Mouse (Mus musculus): ENCODE data around the gene Lrp10. TPM values are rescaled to one million over a fixed set of nuclear protein-coding genes. Genes with fewer than 3 reads are reported as not detected.
A peak's percentile ranks its signal among the peaks of the same experiment; 100 is the strongest.

Lrp10 gene
- polyA plus RNA-seq, 1 experiment from 2014 or later, result 49.3 TPM

- 87% methylated on average over 14 of the region's 14 CpGs for WGBS
- H3K4me2 ChIP-seq (replicated peaks), result no peak overlapping the region
- H3K4me3 ChIP-seq (replicated peaks), result no peak overlapping the region
- no peaks in the 10 kb centered on the region for H3K27me3 ChIP-seq
- H3K9me3 ChIP-seq (replicated peaks), result no peaks in the 10 kb centered on the region
- no peak overlapping the region for H3K9ac ChIP-seq
- H3K4me1 ChIP-seq, result no peaks in the 10 kb centered on the region
- H3K36me3 ChIP-seq, result no peaks in the 10 kb centered on the region
- no peak for ATAC-seq (ENCODE audit: insufficient number of reproducible peaks, low FRiP score, low TSS enrichment, low read depth)
- H3K27ac ChIP-seq (replicated peaks), result no peak overlapping the region
Measured at GRCm38 (mm10) chr14:54457907-54458569, 5.9 kb upstream of the Lrp10 start.

GRCm38 (mm10) chr14:54462146-54462545, 1.8 kb upstream of the Lrp10 start:
- 79% methylated on average over 4 of the region's 4 CpGs for WGBS
- H3K9ac ChIP-seq, result no peak overlapping the region
- peaks cover 9% of the 10 kb centered on the region; the same call in 1 of the 2 replicates for H3K4me1 ChIP-seq
- no peak overlapping the region for H3K4me2 ChIP-seq (replicated peaks)
- no peak for ATAC-seq (ENCODE audit: insufficient number of reproducible peaks, low FRiP score, low TSS enrichment, low read depth)
- H3K36me3 ChIP-seq, result peaks cover 4% of the 10 kb centered on the region; the same call in 1 of the 2 replicates
- H3K27me3 ChIP-seq, result no peaks in the 10 kb centered on the region
- no peaks in the 10 kb centered on the region for H3K9me3 ChIP-seq (replicated peaks)
- H3K4me3 ChIP-seq (replicated peaks), result no peak overlapping the region
- no peak overlapping the region for H3K27ac ChIP-seq (replicated peaks)

GRCm38 (mm10) chr14:54463108-54463958, 604 bp upstream of the Lrp10 start:
- peak overlapping the region; percentile 91 for H3K4me3 ChIP-seq (replicated peaks)
- peak overlapping the region; percentile 64 for H3K9ac ChIP-seq
- peaks cover 13% of the 10 kb centered on the region for H3K4me1 ChIP-seq
- peak overlapping the region; percentile 80 for H3K4me2 ChIP-seq (replicated peaks)
- H3K27ac ChIP-seq (replicated peaks), result peak overlapping the region; percentile 82
- H3K36me3 ChIP-seq, result peaks cover 16% of the 10 kb centered on the region
- no peaks in the 10 kb centered on the region for H3K27me3 ChIP-seq
- WGBS, result 11% methylated on average over 12 of the region's 12 CpGs
- H3K9me3 ChIP-seq (replicated peaks), result no peaks in the 10 kb centered on the region
- ATAC-seq (ENCODE audit: insufficient number of reproducible peaks, low FRiP score, low TSS enrichment, low read depth), result no peak; the same call in 1 of the 2 replicates

- H3K9me3 ChIP-seq (replicated peaks), result no peaks in the 10 kb centered on the region
- peaks cover 13% of the 10 kb centered on the region for H3K4me1 ChIP-seq
- no peaks in the 10 kb centered on the region for H3K27me3 ChIP-seq
- peak overlapping the region; percentile 64 for H3K9ac ChIP-seq
- H3K36me3 ChIP-seq, result peaks cover 26% of the 10 kb centered on the region
- WGBS, result 1% methylated on average over 56 of the region's 57 CpGs
- peak; percentile 71 for ATAC-seq (ENCODE audit: insufficient number of reproducible peaks, low FRiP score, low TSS enrichment, low read depth)
- H3K4me2 ChIP-seq (replicated peaks), result peak overlapping the region; percentile 80
- peak overlapping the region; percentile 82 for H3K27ac ChIP-seq (replicated peaks)
- H3K4me3 ChIP-seq (replicated peaks), result peak overlapping the region; percentile 91
Measured at GRCm38 (mm10) chr14:54464293-54465005, 512 bp downstream of the Lrp10 start.

- Histone ChIP-seq H3K4me2 (replicated peaks) (no peak overlapping the region), H3K9me3 (replicated peaks) (no peaks in the 10 kb centered on the region), H3K9ac (no peak overlapping the region), H3K4me1 (peaks cover 19% of the 10 kb centered on the region), H3K27ac (replicated peaks) (no peak overlapping the region), H3K36me3 (peaks cover 37% of the 10 kb centered on the region), H3K4me3 (replicated peaks) (no peak overlapping the region), H3K27me3 (no peaks in the 10 kb centered on the region)
- ATAC-seq (ENCODE audit: insufficient number of reproducible peaks, low FRiP score, low TSS enrichment, low read depth), result no peak
- 90% methylated on average over 2 of the region's 2 CpGs for WGBS
Measured at GRCm38 (mm10) chr14:54471467-54471866, 7.5 kb downstream of the Lrp10 start.

- Histone ChIP-seq H3K4me3 (replicated peaks) (no peak overlapping the region), H3K27ac (replicated peaks) (no peak overlapping the region), H3K36me3 (peaks cover 28% of the 10 kb centered on the region), H3K4me1 (peaks cover 24% of the 10 kb centered on the region), H3K9ac (no peak overlapping the region), H3K9me3 (replicated peaks) (no peaks in the 10 kb centered on the region), H3K4me2 (replicated peaks) (no peak overlapping the region), H3K27me3 (peaks cover 10% of the 10 kb centered on the region)
- ATAC-seq (ENCODE audit: insufficient number of reproducible peaks, low FRiP score, low TSS enrichment, low read depth), result no peak
- WGBS, result 44% methylated on average over 5 of the region's 5 CpGs
Measured at GRCm38 (mm10) chr14:54472671-54473070, 8.7 kb downstream of the Lrp10 start.

- Histone ChIP-seq H3K4me1 (peaks cover 31% of the 10 kb centered on the region), H3K27ac (replicated peaks) (no peak overlapping the region), H3K9ac (no peak overlapping the region), H3K9me3 (replicated peaks) (no peaks in the 10 kb centered on the region), H3K4me2 (replicated peaks) (no peak overlapping the region), H3K4me3 (replicated peaks) (no peak overlapping the region), H3K36me3 (peaks cover 9% of the 10 kb centered on the region), H3K27me3 (peaks cover 30% of the 10 kb centered on the region)
- 79% methylated on average over 5 of the region's 5 CpGs for WGBS
- ATAC-seq (ENCODE audit: insufficient number of reproducible peaks, low FRiP score, low TSS enrichment, low read depth), result no peak
Measured at GRCm38 (mm10) chr14:54474744-54475143, 10.8 kb downstream of the Lrp10 start.

GRCm38 (mm10) chr14:54475941-54476844, 12.3 kb downstream of the Lrp10 start, which contains the start of gene Rem2:
TSS of gene Rem2 (plus strand) at chr14:54476100.
- peaks cover 41% of the 10 kb centered on the region for H3K27me3 ChIP-seq
- no peaks in the 10 kb centered on the region for H3K9me3 ChIP-seq (replicated peaks)
- H3K27ac ChIP-seq (replicated peaks), result no peak within 1 kb of the TSS
- H3K4me3 ChIP-seq (replicated peaks), result peak within 1 kb of the TSS; percentile 46
- peak within 1 kb of the TSS; percentile 84 for H3K4me2 ChIP-seq (replicated peaks)
- H3K9ac ChIP-seq, result peak within 1 kb of the TSS; percentile 40
- WGBS, result 2% methylated on average over 23 of the region's 23 CpGs
- H3K4me1 ChIP-seq, result peaks cover 31% of the 10 kb centered on the region
- peak; percentile 72 for ATAC-seq (ENCODE audit: insufficient number of reproducible peaks, low FRiP score, low TSS enrichment, low read depth)
- H3K36me3 ChIP-seq, result no peaks in the 10 kb centered on the region

- 77% methylated on average over 15 of the region's 15 CpGs for WGBS
- no peaks in the 10 kb centered on the region for H3K9me3 ChIP-seq (replicated peaks)
- no peak overlapping the region for H3K27ac ChIP-seq (replicated peaks)
- no peak overlapping the region for H3K4me3 ChIP-seq (replicated peaks)
- ATAC-seq (ENCODE audit: insufficient number of reproducible peaks, low FRiP score, low TSS enrichment, low read depth), result no peak
- no peak overlapping the region for H3K4me2 ChIP-seq (replicated peaks)
- H3K9ac ChIP-seq, result no peak overlapping the region
- peaks cover 30% of the 10 kb centered on the region for H3K4me1 ChIP-seq
- H3K36me3 ChIP-seq, result no peaks in the 10 kb centered on the region
- peaks cover 41% of the 10 kb centered on the region for H3K27me3 ChIP-seq
Measured at GRCm38 (mm10) chr14:54477172-54477909, 13.4 kb downstream of the Lrp10 start.

GRCm38 (mm10) chr14:54479451-54479920, 15.5 kb downstream of the Lrp10 start:
- H3K27me3 ChIP-seq, result peaks cover 41% of the 10 kb centered on the region
- peak overlapping the region; percentile 18; the same call in 1 of the 2 replicates for H3K9ac ChIP-seq
- peaks cover 27% of the 10 kb centered on the region for H3K4me1 ChIP-seq
- 1% methylated on average over 40 of the region's 40 CpGs for WGBS
- H3K9me3 ChIP-seq (replicated peaks), result no peaks in the 10 kb centered on the region
- H3K4me2 ChIP-seq (replicated peaks), result peak overlapping the region; percentile 68
- H3K27ac ChIP-seq (replicated peaks), result no peak overlapping the region
- H3K4me3 ChIP-seq (replicated peaks), result peak overlapping the region; percentile 43
- no peaks in the 10 kb centered on the region for H3K36me3 ChIP-seq
- ATAC-seq (ENCODE audit: insufficient number of reproducible peaks, low FRiP score, low TSS enrichment, low read depth), result no peak
